Mouse (Mus musculus) CD4-positive naive resting alpha-beta T cell, adult 76 days (primary cell): Measurements from ENCODE around the gene Pla2g1b. TPM values are rescaled to one million over a fixed set of nuclear protein-coding genes. Genes with fewer than 3 reads are reported as not detected.

ENCODE experiments used
- total RNA-seq: library from RNA; stranded (reverse); gene quantifications from one replicate; pipeline ENCODE4 v1.2.4, GENCODE M21; 2023

Pla2g1b gene
- total RNA-seq = not detected

GRCm38 (mm10) chr5:115465642-115466420 lies at the start of gene Pla2g1b:
Gene Pla2g1b (plus strand): TSS chr5:115466262.

DNA sequence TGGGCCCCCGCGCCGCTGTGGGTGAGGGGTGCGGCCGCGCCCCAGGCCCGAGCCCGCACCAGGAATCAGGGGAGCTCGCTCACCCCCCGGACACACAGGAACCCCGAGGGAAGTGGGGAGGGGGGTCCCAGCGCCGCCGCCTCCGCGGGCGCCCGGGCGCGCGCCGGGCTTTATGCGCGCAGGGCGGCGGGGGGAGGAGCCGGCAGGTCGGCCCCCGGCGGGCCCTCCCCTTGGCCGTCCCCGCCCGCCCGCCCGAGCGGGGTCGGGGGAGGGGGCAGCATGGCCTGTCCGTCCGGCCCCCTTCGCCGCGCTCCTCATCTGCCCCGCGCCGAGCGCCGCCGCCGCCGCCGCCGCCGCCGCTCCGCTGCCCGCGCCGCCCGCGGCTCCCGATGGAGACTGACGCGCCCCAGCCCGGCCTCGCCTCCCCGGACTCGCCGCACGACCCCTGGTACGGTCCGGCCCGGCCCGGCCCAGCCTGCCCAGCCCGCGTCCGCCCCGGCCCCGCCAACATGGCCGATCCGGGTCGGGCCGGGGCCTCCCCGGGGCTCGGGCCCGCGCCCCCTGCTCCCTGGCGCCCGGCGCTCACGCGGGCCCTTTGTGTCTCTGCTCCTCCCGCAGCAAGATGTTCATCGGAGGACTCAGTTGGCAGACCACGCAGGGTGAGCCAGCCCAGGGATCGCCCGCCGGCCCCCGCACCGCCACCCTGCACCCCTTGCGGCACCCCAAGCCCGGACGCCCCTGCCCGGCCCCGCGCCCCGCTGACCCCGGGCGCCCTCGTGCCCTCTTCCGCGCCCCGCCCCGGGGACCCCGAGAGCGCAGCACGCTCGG lies 36.5 kb upstream of the Pla2g1b start, which contains the start of gene Msi1:
Gene Msi1, plus strand, starts transcription at position 241 of the 828 bp plus-strand sequence.

GRCm38 (mm10) chr5:115483947-115484920 lies 18.2 kb downstream of the Pla2g1b start, which contains the start of gene Sirt4:
Gene Sirt4 (minus strand): TSS chr5:115484725.

GRCm38 (mm10) chr5:115506454-115507201 lies 40.6 kb downstream of the Pla2g1b start, which contains the start of gene Pxn:
Gene Pxn (plus strand): TSS chr5:115506676.

Other genes starting within 250 kb of the Pla2g1b start
- gene Pop5, start 230.4 kb upstream of the Pla2g1b start, total RNA-seq = 61.6 TPM
- 199 TPM for gene Rnf10, start 193.4 kb upstream of the Pla2g1b start, total RNA-seq
- gene Coq5, start 186.6 kb upstream of the Pla2g1b start, total RNA-seq = 26.0 TPM
- gene Dynll1, start 165.3 kb upstream of the Pla2g1b start, total RNA-seq = 199 TPM
- gene Srsf9, start 139.1 kb upstream of the Pla2g1b start, total RNA-seq = 33.1 TPM
- gene Gatc, start 125.1 kb upstream of the Pla2g1b start, total RNA-seq = 4.3 TPM
- 15.2 TPM for gene Triap1, start 125.0 kb upstream of the Pla2g1b start, total RNA-seq
- 213 TPM for gene Cox6a1, start 117.3 kb upstream of the Pla2g1b start, total RNA-seq
- gene Msi1, start 36.7 kb upstream of the Pla2g1b start, total RNA-seq = not detected
- gene Sirt4, start 18.5 kb downstream of the Pla2g1b start, total RNA-seq = 9.1 TPM
- 62.9 TPM for gene Pxn, start 40.4 kb downstream of the Pla2g1b start, total RNA-seq
- 3,206 TPM for gene Rplp0, start 93.2 kb downstream of the Pla2g1b start, total RNA-seq
- 101 TPM for gene Gcn1l1, start 99.0 kb downstream of the Pla2g1b start, total RNA-seq
- gene Rab35, start 165.6 kb downstream of the Pla2g1b start, total RNA-seq = 65.4 TPM